Mouse (Mus musculus) hematopoietic stem cell, adult 5-6 weeks (primary cell): ENCODE data around the gene Gm49320. TPM values are rescaled to one million over a fixed set of nuclear protein-coding genes. Genes with fewer than 3 reads are reported as not detected.
A peak's percentile ranks its signal among the peaks of the same experiment; 100 is the strongest.
"Not testable (repeated sequence)": the region's sequence is repeated elsewhere in the genome, so short reads cannot be mapped to it uniquely, and the experiment has no call there.

ENCODE experiments used
- ATAC-seq, 2 experiments: fragments of 125-278 bp in 1 of 2; replicated peaks in 1 of 2; 2 replicates each; pipeline ENCODE4 v1.8.0; 2016 to 2017; ENCODE audit warnings: inconsistent platforms in 2 of 2, mild to moderate bottlenecking in 2 of 2, moderate number of reproducible peaks in 2 of 2, low read depth in 1 of 2, moderate TSS enrichment in 1 of 2; ENCODE audit not compliant: low FRiP score in 2 of 2, poor library complexity in 2 of 2, severe bottlenecking in 2 of 2, insufficient read depth in 1 of 2, low TSS enrichment in 1 of 2
- total RNA-seq: library from RNA; stranded (forward); fragments of 172-1452, 232-1000 nt; gene quantifications from 2 replicates; pipeline ENCODE4 v1.2.3, GENCODE M21; 2017

The Gm49320 gene
- total RNA-seq, 1 experiment from 2014 or later: not detected

DNA sequence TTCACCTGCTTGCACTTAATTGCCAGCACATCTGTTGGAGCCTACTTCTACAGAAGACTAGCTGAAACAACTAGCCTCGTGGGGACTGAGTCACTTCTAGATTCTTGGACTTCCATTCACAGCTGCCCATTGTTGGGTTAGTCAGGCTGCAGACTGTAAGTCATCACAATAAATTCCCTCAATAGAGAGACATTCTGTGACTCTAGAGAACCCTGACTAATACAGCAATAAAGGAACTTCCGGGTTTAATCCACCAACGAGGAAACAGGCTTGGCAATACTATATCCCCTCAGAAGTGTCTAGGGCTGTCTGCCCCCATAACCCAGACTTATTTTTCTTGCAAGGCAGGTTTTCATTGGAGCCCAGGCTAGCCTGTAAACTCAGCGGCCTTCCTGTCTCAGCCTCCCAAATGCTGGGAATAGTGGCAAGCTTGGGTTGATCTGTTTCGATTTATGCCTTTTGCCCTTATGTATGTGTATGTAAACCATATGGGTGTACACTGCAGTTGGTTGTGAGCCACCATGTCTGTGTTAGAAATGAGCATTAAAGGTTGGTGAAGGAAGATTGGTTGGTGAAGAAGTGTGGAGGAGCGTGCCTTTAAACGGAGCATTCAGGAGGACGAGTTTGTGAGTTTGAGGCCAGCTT, 13.6 kb downstream of the Gm49320 start:
- ATAC-seq: no peak

DNA sequence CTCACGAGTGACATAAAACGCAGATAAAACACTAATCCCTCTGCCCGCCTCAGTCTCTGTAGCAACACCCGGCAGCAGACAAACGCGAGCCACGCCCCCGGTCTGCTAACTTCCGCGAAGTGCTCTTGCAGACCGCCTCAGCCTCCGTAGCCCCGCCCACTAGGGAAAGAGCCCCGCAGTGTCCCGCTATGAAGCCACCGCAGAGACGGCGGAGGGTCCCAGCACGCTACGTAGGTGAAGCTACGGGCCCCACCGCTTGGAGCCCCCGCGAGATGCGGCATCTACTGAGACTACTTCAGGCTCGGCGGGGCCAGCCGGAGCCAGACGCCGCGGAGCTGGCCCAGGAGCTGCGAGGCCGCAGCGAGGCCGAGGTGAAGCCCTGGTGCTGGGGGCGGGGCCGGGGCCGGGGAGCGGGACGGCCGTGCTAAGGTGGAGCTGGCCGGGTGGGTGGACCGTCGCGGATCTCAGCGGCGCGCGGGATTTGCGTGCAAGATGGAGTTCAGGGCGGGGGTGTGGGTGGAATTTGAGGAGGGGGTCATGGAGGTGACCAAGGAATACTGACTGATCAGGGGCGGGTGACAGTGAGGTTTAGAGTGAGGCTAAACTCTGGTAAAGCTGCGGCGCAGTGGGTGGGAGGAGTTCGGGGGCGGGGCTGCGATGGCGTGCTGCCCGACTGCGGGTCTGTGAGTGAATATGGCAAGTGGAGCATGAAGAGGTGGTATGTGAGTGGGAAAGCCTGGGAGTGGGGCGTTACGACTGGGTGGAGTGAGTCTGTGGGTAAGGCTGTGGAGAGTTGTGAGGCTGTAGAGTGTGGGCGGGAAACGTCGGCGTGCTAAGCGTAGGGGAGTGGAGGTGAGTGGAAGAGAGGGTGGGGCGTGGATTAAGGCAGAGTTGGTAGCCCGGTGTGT, 14.5 kb downstream of the Gm49320 start, which contains the start of gene Snapc2:
Snapc2 (plus strand) TSS at position 147 of the 908 bp plus-strand sequence.
- ATAC-seq: peak; percentile 85 to 93

DNA sequence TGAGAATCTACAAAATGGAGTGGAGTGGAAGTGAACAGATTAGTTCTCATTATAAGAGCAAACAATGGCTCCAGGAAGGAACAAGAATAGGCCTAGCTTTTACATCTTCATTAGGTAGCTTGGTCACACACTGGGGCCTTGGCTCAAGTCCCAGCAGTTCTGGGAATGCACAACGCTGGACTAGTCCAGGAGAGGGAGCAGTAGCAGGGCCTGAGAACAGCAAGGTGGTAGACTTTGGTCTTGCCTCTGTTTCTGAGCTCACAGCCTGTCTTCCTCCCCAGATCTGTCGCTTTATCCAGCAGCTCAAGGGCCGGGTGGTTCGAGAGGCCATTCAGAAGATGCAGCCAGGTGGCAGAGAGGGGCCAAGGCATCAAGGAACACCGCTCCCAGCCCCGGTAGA, 15.3 kb downstream of the Gm49320 start:
- no peak for ATAC-seq

DNA sequence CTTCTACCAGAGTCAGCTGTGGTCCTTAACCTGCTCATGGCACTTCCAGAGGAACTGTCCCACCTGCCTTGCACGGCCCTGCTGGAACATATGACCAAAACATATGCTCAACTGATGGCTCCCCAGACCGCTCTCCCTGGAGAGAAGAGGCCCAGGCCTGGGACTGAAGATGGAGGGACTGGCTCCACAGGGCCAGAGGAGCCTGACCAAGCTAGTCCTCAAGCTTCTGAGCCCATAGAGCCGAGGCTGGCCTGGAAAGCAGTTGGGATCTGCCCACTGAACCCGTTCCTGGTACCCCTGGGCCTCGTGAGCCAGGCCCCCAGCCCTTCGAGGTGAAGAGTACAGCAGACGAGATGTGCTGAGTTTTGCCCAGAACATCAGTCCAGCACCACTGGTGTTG, 16.8 kb downstream of the Gm49320 start:
- ATAC-seq: not testable (repeated sequence)

DNA sequence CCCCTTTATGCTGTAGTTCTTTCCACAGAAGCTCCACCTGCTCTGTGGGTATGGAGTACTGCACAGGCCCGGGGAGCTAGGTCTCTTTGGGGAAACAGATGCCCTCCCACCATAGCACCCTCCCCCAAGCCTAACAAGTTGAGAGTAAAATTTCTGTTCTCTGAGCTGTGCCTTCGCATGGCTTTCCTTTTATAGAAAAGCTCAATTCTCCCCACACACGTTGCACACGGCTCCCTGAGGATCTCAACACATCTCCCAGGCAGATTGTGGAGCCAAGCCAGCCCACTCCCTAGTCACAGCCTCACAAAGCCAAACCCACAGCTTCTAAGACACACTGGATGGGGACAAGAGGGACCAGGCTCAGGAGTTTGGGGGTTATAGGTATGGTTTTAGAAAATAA, 18.2 kb downstream of the Gm49320 start:
- ATAC-seq: no peak

DNA sequence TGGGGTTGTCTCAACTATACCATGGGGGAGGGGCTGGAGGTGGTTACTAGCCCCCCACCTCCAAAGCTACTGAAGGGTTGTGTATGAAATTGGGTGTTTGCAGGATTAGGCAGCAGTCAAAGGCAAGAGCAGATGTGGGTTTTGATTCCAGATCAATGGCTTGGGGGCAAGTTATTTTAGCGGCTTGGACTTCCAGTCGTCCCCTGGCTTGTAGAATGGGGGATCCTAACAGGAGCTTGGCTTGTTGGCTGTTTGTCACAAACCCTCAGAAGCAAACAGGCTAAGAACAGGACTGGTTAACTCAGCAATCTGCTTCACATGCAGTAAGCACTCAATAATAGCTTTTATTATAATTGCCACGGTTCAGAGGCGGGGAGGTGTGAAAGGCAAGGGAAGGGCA, 18.7 kb downstream of the Gm49320 start:
- ATAC-seq: no peak

DNA sequence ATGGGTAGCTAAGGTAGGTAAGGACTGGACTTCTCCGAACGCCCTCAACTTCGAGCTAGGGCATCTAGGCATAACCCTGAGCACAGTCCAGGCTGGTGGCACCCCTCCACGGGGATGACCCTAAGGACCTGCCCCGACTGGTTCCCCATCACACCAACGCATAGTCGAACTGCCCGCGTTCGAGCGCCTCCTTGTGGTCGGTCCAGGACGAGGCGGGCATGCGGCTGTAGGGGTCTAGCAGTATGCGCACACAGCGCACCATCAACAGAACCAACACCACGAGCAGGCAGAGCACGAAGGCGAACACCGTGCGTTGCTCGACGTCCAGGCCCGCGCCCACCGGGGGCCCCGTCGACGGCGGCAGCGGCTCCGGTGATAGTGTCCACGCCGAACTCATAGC, 19.6 kb downstream of the Gm49320 start:
- ATAC-seq: peak; percentile 61 to 65

DNA sequence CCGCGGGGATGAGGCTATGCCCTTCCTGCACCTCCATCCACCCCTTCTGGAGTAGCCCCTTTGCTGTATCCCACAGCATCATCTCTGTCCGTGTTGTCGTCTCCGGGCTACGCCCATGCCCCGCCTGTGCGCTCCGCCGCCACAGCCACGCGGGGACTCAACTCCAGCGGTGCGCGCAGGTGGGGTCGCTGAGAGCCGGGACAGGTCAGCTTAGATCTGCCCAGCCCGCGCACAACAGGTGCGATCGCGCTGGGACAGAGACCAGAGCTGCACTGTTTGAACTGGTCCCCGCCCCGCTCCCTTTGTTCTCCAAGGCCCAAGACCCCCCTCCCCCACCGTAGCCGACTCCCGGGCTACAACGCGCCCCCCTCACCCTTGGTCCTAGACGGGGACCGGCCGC, 20.0 kb downstream of the Gm49320 start:
- peak; percentile 12 to 22; a peak in 2 of 4 replicates for ATAC-seq

DNA sequence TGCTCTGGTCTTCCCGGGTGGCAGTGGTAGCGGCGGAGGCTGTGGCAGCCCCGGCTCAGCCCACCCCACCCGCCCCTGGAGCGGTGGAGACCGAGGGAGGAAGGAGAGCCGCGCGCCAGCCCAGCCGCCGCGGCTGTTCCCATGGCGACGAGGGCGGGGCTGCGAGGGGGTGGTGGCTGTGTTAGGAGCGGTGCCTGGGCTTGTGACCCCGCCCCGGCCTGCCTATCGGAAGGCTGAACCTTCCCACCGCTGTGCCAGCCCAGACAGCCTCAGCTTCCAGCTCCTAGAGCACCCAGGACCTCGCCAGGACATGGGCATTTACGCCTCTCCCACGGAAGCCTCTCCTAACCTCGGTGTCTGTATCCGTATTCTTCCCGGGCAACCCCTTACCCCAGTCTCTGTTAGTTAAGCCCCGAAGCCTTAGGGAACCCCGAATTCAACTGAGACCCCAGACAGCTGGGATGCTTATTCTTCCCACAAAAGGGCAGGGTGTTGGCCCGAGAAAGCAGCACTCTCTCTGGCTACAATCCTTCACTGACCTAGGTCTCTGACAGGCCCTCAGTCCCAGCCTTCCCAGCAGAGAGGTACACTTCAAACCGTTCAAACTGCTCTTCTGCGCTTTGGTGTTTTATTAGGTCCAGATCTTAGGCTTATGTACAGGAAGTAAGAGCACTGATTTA, 20.6 kb downstream of the Gm49320 start, which contains the start of gene Ctxn1:
Ctxn1 (minus strand) TSS at position 150 of the 680 bp plus-strand sequence.
- peak; percentile 89 to 95 for ATAC-seq

DNA sequence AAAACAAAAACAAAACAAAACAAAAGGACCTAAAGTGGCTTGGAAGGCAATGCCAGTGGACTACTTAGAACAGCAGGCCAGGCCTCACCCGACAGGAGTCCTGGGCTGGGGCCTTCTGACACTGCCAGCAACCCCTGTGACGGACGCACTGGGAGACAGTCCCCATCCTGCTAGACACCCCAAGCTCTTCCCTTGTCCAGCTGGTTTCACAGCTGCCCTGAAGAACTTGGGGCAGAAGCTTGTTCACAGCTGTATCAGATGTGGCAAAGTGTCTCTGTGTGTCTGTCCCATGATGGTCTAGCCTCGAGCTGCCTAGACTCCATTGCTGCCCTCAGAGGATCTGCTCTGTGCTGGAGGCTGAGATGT, 21.1 kb downstream of the Gm49320 start:
- no peak for ATAC-seq

DNA sequence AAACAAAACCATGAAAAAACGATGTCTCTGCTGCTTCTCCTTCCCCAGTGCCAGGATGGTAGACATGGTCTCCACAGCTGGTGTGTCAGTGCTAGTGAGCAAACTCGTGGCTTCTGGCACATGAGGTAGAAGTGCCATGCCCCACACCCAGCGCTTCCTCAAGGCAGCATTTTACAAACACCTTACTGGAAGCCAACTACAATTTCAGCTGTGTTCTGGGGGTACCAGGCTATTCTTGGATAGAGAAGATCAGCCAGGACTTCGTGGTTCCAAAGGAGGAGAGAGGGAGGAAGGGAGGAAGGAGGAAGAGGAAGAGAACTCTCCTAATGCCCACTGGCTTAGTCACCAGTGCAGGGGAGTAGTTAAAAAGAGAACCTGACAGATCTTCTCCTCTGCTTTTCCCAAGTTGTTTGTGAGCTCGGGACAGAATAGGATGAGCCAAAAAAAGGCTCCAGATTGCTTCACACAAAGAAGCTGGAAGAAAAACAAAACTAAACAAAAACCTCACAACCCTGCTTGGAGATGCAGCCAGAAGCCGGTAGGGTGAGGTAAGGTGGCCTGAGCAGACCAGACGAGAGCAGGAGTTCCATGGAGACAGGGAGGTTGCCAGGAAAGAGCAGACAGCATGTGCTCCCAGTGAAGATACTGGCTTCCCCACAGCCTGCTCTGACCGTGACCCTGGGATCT, 24.6 kb downstream of the Gm49320 start:
- ATAC-seq: no peak

DNA sequence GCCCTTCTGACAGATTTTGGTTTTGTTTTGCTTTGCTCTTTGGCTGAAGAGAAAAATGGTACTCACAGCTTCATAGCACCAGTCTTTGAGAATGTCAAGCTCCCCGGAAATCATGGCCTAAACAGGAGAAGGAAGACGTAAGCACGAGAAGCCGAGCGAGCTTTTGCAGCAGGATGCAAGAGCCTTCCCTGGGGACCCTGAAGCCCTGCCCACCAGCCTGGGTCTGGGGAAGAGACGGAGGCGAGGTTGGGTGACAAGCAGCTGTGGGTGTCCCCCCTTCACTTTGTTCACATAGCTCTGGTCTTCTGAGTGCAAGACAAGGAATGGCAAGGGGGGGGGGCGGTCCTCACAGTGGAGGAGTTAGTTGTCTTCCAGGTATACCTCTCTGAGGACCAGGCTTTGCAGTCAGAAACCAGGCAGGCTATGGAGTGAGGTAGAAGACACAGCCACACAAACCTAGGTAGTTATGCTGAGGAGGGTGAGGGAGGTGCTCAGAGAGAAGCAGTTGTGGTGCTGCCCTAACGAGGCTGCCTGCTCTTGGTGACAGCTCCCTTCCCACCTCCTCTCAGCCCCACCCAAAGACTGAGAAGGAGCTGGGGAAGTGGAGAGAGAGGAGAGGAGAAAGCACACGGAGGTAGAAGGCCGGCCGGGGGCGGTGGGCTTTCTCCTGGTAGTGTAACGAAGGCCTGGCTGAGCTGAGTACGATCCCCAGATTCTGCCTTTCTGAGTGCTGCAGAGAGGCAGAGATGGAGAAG, 26.7 kb downstream of the Gm49320 start:
- no peak for ATAC-seq

DNA sequence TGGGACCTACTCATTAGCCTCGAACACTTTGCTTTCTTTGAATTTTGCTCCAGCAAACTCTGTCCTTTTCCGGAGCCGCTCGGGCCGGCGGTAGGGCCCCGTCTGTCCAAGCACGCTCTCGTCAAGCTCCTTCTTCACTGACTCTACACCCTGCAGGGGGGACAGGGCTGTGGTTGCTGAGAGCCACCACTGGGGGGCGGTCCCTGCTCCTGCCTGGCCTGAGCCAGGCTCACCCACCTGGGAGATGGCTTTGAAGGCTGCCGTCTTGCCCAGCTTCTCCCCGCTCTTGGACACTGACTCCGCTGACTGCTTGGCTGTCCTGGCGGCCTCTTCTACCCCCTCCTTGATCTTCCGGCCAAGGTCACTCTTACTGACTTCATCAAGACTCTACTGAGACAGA, 29.0 kb downstream of the Gm49320 start:
- peak; percentile 56 to 73; a peak in 3 of 4 replicates for ATAC-seq

DNA sequence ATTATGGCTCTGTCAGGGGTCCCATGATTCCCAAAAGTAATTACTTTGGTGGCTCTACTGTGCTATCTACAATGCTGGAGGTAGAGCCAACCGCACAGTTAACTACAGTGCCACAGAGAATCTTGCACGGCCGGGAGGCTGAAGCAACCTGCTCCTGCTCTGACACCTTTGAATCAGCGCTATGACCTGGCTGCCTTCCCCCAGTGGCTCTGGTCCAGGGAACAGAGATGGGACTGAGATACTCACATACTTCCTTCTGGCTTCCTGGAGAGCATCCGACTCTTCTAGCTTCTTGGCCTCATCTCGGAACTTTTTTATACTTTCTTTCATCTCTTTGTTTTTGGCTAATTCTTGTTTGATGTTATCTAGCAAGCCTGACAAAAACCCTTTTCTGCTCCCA, 30.9 kb downstream of the Gm49320 start:
- no peak for ATAC-seq

DNA sequence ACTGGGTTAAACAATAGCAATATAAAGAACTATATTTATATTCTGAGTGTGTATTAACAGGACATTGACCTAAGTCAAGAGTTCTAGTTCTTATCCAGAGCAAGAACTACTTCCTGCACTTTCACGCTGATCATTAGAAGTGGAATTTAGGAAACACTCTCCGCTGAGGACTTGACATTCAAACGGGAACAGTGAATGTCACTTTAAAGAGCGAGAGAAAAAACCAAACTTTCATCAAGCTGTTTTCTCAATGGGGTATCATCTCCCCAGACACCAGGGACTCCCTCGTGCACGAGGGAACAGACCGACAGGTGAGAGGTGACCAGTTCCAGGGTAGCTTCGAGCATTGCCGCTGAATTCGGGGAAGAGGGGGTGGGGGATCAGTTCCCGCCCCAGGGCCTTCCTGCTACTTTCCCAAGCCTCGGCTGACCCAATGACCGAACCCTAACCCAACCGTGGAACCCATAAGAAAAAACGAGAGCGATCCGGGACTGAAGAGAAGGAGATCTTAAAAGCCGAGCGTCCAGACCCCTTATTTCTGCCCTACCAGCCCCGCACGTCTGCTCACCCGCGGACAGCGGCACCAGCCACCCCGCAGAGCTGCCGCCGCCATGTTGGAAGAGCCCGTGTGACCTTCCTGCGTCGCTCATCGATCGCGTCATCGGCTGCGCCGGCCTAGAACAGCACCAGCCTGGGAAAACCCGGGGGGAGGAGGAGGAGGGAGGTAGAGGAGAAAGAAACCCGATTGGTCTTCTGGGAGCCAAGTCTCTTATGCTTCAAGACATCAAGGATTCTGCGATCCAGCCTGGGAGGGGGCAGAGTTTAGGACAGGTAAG, 36.8 kb downstream of the Gm49320 start, which contains the start of gene Timm44:
Timm44 (minus strand) TSS at position 639 of the 836 bp plus-strand sequence.
- peak; percentile 97 to 98 for ATAC-seq

DNA sequence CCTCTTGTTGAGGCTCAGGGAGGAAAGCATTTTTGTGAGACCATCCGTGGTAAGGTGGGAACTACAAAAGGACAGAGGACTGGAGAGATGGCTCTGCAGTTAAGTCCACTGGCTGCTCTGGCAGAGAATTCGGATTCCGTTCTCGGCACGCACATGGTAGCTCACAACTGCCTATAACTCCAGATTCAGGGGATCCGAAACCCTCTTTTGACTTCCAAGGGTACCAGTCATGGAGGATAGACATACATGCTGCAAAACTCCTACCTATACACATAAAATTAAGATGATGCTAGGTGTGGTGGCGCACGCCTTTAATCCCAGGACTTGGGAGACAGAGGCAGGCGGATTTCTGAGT, 37.4 kb downstream of the Gm49320 start:
- ATAC-seq: peak in 1 of 2 experiments; percentile 44; a peak in 1 of 4 replicates
